Mouse (Mus musculus) spleen, postnatal 36 days (tissue): ENCODE measurements around the gene Nap1l5.
"Not testable (repeated sequence)": the region's sequence is repeated elsewhere in the genome, so short reads cannot be mapped to it uniquely, and the experiment has no call there.

Source experiments
- DNase-seq, 2 experiments: peaks; one replicate each; pipeline ENCODE4 v3.0.0; 2022; ENCODE audit warnings: low spot score in 2 of 2, mixed read lengths in 1 of 2

Nap1l5 gene

DNA sequence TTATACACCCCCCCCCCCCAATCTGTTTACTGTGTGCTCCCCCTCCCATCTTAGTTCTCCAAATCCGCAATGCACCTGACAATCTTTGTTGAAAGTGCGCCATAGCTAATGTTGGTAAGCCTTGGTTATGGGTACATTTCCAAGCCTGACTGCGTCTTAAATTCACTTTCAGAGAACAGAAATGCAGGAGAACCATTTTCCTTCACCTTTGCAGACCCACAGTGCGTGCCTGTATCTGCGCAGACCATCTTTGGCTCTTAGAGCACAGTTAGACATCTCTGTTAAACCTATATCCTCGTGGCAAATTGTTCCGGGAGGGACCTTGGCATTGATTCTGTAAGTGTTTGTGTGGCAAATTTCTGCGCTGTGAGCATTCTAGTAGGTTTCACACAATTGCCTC is 460 bp upstream of the Nap1l5 start:
- DNase-seq = no peak

DNA sequence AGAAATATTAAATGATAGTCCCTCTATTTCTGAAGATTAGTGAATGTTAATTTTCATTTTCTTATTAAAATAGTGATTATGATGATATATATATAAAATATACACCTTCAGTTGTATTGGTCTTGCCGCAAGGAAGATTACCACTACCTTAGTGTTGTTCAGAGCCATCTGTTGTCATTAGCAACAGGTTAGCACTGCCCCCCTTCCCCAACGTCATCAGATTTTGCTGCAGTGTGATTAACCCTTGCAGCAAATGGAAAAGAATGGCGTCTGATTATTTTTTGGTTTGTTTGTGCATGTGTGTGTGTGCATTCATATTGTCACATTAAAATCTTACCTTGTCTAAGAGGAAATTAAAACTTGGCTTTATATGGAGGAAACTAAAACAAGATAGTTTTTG is 2.3 kb downstream of the Nap1l5 start:
- no peak for DNase-seq

DNA sequence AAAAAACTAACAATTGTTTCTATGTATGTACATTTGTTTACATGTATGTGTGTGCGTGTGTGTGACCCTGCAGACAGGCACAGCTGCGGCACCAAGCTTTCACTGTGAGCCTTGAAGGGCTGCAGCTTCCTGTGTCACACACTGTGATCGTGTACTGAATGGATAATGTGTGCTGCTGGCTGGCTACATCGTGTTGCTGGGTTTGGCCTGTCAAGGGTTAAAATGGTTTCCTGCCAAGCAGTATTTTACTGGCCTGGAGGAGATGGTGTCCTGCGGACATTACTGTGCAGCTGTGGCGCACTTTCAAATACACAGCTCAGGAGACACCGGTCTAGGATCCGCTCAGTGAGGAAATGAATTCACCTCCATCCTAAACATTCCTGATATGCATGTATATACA is 3.7 kb downstream of the Nap1l5 start:
- no peak for DNase-seq

DNA sequence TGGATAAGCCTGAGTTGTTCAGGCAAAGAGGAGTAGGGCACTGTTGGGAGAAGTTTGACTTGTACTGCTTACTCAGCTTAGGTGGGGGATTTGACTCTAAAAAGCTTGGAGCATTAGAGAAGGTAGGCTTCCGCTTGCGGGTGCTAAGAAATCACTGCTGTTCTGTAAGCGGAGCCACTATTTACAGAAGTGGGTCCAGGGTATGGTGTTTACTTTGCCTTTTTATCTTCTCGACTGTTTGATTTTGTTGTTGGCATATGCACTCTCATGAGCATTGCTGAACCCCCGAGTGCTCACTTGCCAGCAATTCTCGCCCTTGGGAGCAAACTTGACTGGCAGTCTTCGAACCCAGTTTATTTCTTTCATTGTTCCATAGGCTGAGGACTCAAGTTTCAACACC is 6.3 kb downstream of the Nap1l5 start:
- DNase-seq = no peak

DNA sequence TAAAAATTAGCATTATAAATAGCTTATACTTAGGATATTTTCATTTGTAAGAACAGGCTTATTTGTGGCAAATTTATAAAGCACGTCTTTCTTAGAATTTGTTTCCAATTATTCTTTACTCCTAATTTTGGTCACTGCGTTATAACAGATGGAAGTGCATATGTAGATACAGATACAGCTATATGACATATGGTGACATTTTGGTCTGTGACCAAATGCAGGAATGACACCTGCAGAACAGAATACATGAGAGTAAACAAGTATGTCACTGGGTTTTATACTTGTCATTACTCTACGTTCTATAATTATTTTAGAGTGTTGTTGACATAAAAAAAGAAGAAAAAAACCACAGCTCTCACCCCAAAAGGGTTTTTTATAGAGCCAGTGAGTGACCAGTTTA is 7.8 kb downstream of the Nap1l5 start:
- DNase-seq = no peak

DNA sequence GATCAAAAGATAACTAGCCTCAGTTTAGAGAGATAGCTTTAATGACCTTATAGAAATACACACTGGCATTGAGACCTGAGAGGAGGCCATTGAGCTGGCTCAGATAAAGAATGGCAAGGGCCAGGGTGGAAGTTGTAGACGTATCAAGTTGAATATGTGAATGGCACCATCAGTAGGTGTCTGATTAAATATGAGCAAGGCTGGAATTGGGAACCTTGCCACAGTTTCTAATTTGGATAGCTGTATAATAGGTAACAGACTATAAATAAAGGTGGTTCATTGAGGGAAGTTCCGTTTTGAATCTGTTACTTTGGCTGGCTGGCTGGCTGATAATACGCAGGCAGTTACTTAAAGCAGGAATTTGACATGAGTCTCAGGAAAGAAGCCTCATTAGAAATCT is 10.2 kb downstream of the Nap1l5 start:
- no peak for DNase-seq

DNA sequence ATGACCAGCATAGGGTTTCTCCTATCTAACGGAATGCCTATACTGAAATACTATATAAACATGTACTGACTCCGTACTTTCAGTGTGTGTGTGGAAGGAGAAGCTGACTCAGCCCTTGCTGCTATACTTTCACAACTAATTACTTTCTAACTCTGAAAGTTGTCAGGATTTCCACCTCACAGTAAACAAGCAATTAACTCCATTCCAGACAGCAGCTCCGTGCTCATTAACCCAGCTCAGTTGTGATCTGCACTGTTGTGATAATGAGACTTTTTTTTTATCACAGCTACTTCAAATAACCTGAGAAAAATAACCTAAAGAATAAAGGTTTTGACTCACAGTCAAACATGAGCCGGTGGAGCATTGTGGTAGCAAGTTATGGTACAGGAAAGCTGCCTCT is 11.9 kb downstream of the Nap1l5 start:
- DNase-seq = no peak

DNA sequence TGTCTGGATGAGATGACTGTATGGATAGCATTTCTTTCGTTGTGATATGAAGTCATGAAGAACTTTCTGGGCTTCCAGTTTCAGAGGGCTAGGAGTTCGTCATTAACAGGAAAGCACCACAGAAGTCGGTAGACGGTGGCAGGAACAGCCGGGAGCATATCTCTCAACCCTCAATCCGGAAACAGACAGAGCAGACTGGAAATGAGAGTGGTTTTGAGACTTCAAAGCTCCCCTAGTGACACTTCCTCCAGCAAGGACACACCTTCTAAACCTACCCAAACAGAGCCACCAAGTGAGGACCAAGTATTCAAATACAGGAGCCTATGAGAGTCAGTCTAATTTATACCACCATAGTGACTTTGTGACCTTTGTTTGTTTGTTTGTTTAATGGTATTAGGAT is 13.6 kb downstream of the Nap1l5 start:
- no peak for DNase-seq

DNA sequence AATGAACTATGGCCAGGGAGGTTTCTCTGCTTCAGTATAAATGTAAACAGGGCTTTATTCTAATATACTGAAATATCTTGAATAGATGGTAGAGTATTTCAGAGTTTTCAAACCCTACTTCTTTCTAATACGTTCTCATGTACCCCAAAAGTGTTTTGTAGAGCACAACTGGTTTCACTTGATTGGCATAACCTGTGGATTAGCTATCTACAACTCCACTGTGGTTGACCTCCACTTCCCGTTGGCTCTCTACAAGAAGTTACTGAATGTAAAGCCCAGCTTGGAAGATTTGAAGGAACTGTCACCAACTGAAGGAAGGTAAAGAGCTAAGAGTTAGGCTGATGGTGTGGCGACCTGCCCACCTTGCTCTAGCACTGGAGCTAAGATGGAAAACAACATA is 17.0 kb downstream of the Nap1l5 start:
- DNase-seq = no peak

DNA sequence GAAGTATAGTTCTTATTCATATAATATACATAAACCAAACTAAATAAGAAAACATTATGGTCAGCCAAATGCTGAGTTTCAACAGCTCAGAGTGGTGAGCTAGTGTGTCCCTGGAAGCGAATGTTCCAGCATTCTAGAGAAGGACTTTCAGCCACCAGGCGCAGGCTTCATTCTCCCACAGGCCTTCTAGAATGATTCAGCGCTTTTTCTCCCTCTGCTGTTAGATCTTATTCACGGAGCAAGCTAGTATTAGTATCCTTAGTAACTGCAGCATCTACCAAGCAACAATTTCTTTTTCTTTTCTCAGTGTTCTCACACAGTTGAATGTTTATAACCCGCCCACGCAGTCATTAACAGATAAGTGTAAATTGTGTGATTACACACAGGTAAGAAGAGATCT is 24.6 kb downstream of the Nap1l5 start:
- no peak for DNase-seq

DNA sequence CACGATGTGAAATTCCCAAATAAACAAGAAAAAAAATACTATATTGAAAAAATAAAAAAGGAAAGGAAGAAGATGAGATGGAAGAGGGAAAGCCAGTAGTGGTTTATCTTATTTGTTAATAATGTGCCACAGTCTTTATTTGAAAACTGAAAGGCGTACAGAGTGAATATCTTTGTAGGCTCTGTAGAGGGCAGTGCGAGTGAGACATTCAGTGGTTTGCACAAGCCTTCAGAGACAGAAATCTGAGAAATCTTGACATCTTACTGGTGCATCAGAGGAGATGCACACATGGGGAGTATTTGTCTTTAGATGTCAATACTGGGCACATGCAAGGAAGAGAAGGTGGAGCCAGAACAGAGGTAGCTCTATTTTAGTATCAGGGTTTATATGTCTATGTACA is 25.5 kb downstream of the Nap1l5 start:
- no peak for DNase-seq

DNA sequence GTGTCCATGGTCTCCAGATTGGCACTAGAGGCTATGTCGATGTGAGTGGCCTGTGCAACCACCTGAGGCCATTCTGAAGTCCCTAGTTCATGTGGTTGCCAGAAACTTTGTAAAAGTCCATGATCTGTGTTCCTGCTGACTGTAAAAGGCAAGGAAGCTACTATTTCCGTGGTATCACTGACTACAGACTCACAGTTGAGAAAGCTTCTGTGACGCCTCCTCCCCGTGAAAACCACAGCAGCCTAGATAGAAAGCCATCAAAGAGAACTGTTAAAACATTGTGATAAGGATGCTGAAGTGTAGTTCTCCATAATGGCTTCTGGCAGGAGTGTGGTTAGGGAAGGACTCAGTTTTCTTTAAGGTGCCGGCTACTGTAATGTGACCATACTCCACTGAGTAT is 26.0 kb downstream of the Nap1l5 start:
- no peak for DNase-seq

DNA sequence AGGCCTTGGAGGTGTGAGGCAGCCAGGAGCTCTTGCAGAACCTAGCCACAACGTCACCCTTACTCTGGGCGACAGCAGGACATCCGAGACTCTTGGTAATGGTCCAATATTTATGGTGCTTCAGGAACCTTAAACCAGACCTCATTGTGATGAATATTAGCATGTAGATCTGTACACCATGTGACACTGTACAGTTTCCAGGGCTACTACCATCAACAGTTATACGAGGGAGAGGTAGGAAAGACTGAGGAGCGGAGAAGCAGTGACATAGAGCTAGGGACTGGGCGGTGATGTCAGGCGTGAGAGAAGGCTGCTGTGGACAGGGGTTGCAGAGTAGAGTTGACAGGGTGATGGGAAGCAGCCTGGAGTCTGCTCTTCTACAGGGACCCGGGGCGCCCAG is 26.9 kb downstream of the Nap1l5 start:
- no peak for DNase-seq

DNA sequence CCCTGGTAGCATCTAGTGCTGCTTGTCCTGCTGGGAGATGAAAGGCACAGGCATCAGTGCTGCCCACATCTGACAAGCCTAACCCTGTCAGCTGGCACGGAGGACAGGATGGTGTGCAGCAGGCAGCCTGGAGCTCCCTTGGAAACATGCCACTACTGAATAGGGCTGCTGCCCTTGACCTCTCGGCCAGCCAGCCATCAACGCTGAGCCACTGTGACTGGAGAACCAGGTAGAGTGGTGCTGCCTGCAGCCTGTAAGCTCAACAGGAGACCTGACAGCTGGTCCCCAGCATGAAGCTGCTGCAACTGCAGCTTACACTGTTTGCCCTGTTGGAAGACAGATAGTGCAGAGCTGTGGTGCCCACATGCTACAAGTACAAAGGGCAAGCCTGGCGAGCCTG is 27.3 kb downstream of the Nap1l5 start:
- no peak for DNase-seq

DNA sequence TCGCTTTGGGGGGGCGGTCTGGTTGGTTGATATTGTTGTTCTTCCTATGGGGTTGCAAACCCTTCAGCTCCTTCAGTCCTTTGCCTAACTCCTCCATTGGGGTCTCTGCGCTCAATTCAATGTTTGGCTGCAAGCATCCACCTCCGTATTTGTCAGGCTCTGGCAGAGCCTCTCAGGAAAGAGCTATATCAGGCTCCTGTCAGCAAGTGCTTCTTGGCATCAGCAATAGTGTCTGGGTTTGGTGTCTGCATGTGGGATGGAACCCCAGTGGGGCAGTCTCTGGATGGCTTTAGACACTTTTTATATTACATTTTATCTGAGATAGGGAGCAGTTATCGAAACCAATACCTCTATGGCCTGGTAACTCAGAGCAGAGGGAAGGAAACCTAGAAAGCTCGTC is 39.0 kb downstream of the Nap1l5 start:
- not testable (repeated sequence) for DNase-seq

DNA sequence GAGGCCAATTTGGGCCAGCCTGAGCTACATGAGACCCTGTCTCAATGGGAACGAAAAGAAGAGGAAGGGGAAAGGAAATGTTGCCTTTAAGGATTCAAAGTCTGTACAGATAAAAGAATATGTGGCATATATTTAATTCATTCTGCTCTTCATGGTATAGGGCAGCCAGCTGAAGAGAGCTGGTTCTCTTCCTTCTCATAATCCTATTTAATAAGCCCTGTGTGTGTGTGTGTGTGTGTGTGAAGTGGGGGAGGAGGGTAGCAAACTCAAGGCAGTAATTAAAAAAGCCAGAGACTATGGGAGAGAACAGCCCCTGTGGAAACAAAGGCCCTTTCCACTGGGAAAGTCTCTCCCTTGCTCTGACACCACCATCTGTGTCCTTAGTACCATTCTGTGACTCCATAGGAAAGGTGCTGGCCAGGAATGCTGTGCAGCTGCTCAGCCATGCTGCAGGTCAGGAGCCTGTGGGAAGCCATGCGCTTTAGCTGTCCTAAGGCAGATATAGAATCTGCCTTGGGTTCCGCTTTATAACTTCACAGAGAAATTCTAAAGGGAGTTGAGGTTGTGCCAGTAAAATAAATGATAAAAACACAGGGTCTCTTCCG is 43.1 kb downstream of the Nap1l5 start:
- DNase-seq = no peak

DNA sequence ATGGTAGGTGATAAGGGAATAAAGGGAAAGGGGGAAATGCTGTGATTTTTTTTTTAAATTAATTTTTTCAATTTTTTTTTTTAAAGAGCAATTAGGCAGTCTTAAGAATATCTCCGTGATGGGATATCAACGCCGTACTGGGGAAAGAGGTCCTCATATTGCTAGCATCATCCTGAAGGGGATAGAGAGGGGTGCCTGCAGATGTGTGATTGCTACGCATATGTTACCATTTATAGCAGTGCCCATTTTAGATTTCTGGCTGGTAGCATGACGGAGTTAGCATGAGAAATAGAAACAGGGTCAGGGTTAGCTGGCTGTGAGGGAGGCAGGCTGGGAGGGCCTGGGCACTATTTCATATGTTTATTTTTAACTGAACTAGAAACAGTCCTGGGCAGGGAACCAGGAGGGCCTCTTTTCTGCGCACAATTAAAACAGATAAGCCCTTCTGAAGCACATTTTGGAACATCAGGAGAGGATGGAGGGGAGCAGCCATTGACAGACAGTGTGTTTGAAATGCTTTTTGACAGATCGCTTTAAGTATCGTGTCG is 44.4 kb downstream of the Nap1l5 start:
- no peak for DNase-seq

DNA sequence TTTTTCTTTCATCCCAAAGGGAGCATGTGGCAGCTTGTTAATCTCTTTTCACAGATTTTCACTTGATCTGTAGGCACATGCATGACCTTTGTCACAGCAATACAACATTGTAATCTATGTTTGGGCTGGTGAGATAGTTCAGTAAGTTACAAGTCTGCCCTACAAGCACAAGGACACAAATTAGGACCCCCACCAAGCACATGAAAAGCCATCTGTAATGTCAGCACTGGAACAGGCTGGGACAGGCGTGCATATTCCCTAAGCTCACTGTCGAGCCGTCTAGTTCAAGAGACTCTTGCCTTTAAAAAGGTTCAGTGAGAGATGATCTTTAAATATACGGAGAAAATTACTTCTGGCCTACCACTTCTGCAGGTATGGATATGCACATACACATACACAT is 47.4 kb downstream of the Nap1l5 start:
- no peak for DNase-seq

DNA sequence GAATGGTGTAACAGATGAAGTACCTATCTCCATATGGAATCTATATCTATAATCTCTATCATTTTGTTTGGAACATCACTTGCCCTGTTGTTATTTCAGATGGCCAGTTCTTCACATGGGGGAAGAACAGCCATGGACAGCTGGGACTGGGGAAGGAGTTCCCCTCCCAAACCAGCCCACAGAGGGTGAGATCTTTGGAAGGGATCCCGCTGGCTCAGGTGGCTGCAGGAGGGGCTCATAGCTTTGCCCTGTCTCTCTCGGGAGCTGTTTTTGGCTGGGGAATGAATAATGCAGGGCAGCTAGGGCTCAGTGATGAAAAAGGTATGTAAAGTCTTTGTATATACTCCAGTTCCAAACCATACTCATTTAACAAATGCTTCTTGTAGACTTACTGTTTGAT is 50.4 kb downstream of the Nap1l5 start:
- DNase-seq = no peak

DNA sequence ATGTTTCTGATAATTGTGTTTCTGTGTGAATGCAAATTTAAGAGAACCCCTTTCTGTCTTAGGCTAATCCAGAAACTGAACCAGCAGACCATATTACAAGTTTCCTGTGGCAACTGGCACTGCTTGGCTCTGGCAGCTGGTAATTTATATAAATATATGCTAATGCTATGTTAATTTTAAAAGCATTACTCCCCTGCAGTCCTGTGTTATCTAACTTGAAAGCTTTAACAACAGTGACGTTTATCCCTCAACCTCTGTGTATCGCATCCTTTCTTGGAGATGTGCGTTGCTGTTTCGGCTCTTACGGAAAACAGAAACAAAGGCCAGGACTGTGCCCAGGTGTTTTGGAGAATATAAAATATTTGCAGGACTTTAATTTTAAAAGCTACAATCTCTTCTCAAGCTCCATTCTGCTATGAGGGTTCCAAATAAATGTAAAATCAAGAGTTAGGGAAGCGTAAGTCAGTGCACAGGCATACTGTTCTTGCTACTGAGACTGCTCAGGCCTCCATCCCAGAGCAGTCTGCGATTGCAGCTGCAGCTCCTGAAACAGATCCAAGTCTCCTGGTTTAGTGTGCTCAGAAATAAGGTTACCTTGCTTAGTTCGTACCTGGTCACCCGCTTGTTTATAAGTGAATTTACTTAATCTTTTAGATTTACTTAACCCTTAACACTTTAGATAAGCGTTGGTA is 51.1 kb downstream of the Nap1l5 start:
- no peak for DNase-seq
